Mouse (Mus musculus): ENCODE results near the gene Rufy1. TPM values are rescaled to one million over a fixed set of nuclear protein-coding genes. Genes with fewer than 3 reads are reported as not detected.
A peak's percentile ranks its signal among the peaks of the same experiment; 100 is the strongest.
"Not testable (repeated sequence)": the region's sequence is repeated elsewhere in the genome, so short reads cannot be mapped to it uniquely, and the experiment has no call there.

The Rufy1 gene
- polyA plus RNA-seq, 1 experiment from 2014 or later = 24.7 TPM

- Histone ChIP-seq H3K4me2 (peak overlapping the region; percentile 41), H3K4me1 (ENCODE audit: control insufficient read depth, insufficient read depth, low read length) (peaks cover 14% of the 10 kb centered on the region), H3K9ac (ENCODE audit: low read length) (peak overlapping the region; percentile 17; the same call in 1 of the 2 replicates), H3K36me3 (ENCODE audit: control insufficient read depth, insufficient read depth, low read length) (no peaks in the 10 kb centered on the region), H3K9me3 (ENCODE audit: control insufficient read depth, low read length) (no peaks in the 10 kb centered on the region), H3K27me3 (ENCODE audit: control insufficient read depth, insufficient read depth, low read length) (0 out of 2 replicates have a peak, but pooled peaks cover 2% of the 10 kb centered on the region), H3K27ac (ENCODE audit: low read depth, low read length) (no peak overlapping the region; the same call in 1 of the 2 replicates), H3K4me3 (ENCODE audit: low read depth, low read length) (peak overlapping the region; percentile 5; the same call in 1 of the 2 replicates)
- 4% methylated on average over 26 of the region's 26 CpGs for WGBS
- peak; percentile 78 for ATAC-seq (ENCODE audit: low FRiP score)
- DNase-seq (ENCODE audit: low spot score, missing footprints) = peak; percentile 93
Measured at GRCm38 (mm10) chr11:50457111-50457911, 26.4 kb upstream of the Rufy1 start.

DNA sequence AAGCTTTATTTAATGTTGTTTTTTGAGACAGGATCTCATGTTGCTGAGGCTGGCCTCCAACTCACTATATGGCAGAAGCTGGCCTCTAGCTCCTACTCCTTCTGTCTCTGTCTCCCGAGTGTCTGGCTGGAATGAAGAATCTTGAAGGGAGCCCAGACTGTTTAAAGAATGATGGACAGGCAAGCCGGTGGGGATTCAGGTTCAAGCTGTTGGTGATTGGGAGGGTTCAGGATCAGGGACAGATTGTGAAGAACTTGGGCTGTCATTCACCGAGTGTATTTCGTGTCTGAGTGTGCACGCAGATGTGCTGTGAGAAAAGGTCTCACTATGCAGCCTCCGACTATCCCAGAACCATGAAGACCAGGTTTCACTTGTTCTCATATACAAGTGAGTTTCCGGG, 25.5 kb upstream of the Rufy1 start:
- ATAC-seq (ENCODE audit: low FRiP score) (no peak), DNase-seq (ENCODE audit: low spot score, missing footprints) (no peak)
- H3K27me3 ChIP-seq (ENCODE audit: control insufficient read depth, insufficient read depth, low read length) = 0 out of 2 replicates have a peak, but pooled peaks cover 2% of the 10 kb centered on the region
- H3K4me3 ChIP-seq (ENCODE audit: low read depth, low read length) = no peak overlapping the region
- WGBS = 36% methylated on average over 7 of the region's 7 CpGs
- no peak overlapping the region for H3K27ac ChIP-seq (ENCODE audit: low read depth, low read length)
- no peaks in the 10 kb centered on the region for H3K36me3 ChIP-seq (ENCODE audit: control insufficient read depth, insufficient read depth, low read length)
- no peaks in the 10 kb centered on the region for H3K9me3 ChIP-seq (ENCODE audit: control insufficient read depth, low read length)
- H3K4me2 ChIP-seq = no peak overlapping the region
- no peak overlapping the region for H3K9ac ChIP-seq (ENCODE audit: low read length)
- H3K4me1 ChIP-seq (ENCODE audit: control insufficient read depth, insufficient read depth, low read length) = peaks cover 14% of the 10 kb centered on the region

- WGBS = 50% methylated on average over 6 of the region's 6 CpGs
Measured at GRCm38 (mm10) chr11:50454934-50455333, 24.0 kb upstream of the Rufy1 start.

DNA sequence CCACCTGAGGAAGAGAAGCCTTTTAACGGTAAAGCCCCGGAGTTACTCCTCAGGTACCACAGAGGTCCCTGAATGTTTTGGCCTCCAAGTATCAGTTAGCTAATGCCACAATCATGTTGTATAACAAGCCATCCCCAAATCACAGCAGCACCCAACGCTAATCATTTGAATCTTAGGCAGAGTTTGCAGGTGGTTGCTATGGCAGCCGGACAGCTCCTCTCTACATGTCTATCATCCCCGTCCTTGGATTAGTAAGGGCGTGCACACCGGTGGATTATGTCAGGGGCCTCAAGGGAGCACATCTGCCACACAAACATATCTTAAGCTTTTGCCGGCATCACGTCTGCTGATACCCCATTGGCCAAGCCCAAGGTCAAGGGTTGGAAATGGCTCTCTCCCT, 19.3 kb upstream of the Rufy1 start:
- DNase-seq (ENCODE audit: low spot score, missing footprints) = no peak
- 66% methylated on average over 9 of the region's 9 CpGs for WGBS

More at GRCm38 (mm10) chr11:50454934-50455333, 24.0 kb upstream of the Rufy1 start:
- peaks cover 14% of the 10 kb centered on the region for H3K4me1 ChIP-seq (ENCODE audit: control insufficient read depth, insufficient read depth, low read length)
- H3K9ac ChIP-seq (ENCODE audit: low read length) = no peak overlapping the region
- no peak overlapping the region for H3K4me2 ChIP-seq
- no peak for DNase-seq (ENCODE audit: low spot score, missing footprints)
- H3K27ac ChIP-seq (ENCODE audit: low read depth, low read length) = no peak overlapping the region
- H3K36me3 ChIP-seq (ENCODE audit: control insufficient read depth, insufficient read depth, low read length) = no peaks in the 10 kb centered on the region
- H3K27me3 ChIP-seq (ENCODE audit: control insufficient read depth, insufficient read depth, low read length) = 0 out of 2 replicates have a peak, but pooled peaks cover 2% of the 10 kb centered on the region
- no peaks in the 10 kb centered on the region for H3K9me3 ChIP-seq (ENCODE audit: control insufficient read depth, low read length)
- H3K4me3 ChIP-seq (ENCODE audit: low read depth, low read length) = no peak overlapping the region
- no peak for ATAC-seq (ENCODE audit: low FRiP score)

GRCm38 (mm10) chr11:50448163-50448562, 17.2 kb upstream of the Rufy1 start:
- H3K4me3 ChIP-seq (ENCODE audit: low read depth, low read length); H3K4me1 ChIP-seq (ENCODE audit: control insufficient read depth, insufficient read depth, low read length); H3K9ac ChIP-seq (ENCODE audit: low read length); DNase-seq (ENCODE audit: low spot score, missing footprints); ATAC-seq (ENCODE audit: low FRiP score); H3K36me3 ChIP-seq (ENCODE audit: control insufficient read depth, insufficient read depth, low read length); H3K27ac ChIP-seq (ENCODE audit: low read depth, low read length); H3K9me3 ChIP-seq (ENCODE audit: control insufficient read depth, low read length); H3K4me2 ChIP-seq; H3K27me3 ChIP-seq (ENCODE audit: control insufficient read depth, insufficient read depth, low read length): not testable (repeated sequence)
- 45% methylated on average over 6 of the region's 8 CpGs for WGBS

More for the DNA sequence above, 19.3 kb upstream of the Rufy1 start:
- H3K4me2 ChIP-seq = no peak overlapping the region
- H3K9ac ChIP-seq (ENCODE audit: low read length) = no peak overlapping the region
- no peaks in the 10 kb centered on the region for H3K4me1 ChIP-seq (ENCODE audit: control insufficient read depth, insufficient read depth, low read length)
- H3K36me3 ChIP-seq (ENCODE audit: control insufficient read depth, insufficient read depth, low read length) = no peaks in the 10 kb centered on the region
- no peaks in the 10 kb centered on the region for H3K27me3 ChIP-seq (ENCODE audit: control insufficient read depth, insufficient read depth, low read length)
- no peak overlapping the region for H3K4me3 ChIP-seq (ENCODE audit: low read depth, low read length)
- no peak for ATAC-seq (ENCODE audit: low FRiP score)
- H3K27ac ChIP-seq (ENCODE audit: low read depth, low read length) = no peak overlapping the region
- H3K9me3 ChIP-seq (ENCODE audit: control insufficient read depth, low read length) = no peaks in the 10 kb centered on the region

GRCm38 (mm10) chr11:50443259-50444065, 12.5 kb upstream of the Rufy1 start:
- WGBS = 79% methylated on average over 5 of the region's 5 CpGs
- Histone ChIP-seq H3K4me3 (ENCODE audit: low read depth, low read length) (no peak overlapping the region), H3K27ac (ENCODE audit: low read depth, low read length) (no peak overlapping the region), H3K9me3 (ENCODE audit: control insufficient read depth, low read length) (no peaks in the 10 kb centered on the region), H3K27me3 (ENCODE audit: control insufficient read depth, insufficient read depth, low read length) (no peaks in the 10 kb centered on the region), H3K4me1 (ENCODE audit: control insufficient read depth, insufficient read depth, low read length) (no peaks in the 10 kb centered on the region), H3K9ac (ENCODE audit: low read length) (no peak overlapping the region), H3K4me2 (no peak overlapping the region), H3K36me3 (ENCODE audit: control insufficient read depth, insufficient read depth, low read length) (no peaks in the 10 kb centered on the region)
- DNase-seq (ENCODE audit: low spot score, missing footprints) = peak; percentile 93
- ATAC-seq (ENCODE audit: low FRiP score) = no peak

GRCm38 (mm10) chr11:50441637-50442036, 10.7 kb upstream of the Rufy1 start:
- DNase-seq (ENCODE audit: low spot score, missing footprints) (no peak), ATAC-seq (ENCODE audit: low FRiP score) (no peak)
- Histone ChIP-seq H3K4me2 (no peak overlapping the region), H3K9ac (ENCODE audit: low read length) (no peak overlapping the region), H3K4me1 (ENCODE audit: control insufficient read depth, insufficient read depth, low read length) (no peaks in the 10 kb centered on the region), H3K9me3 (ENCODE audit: control insufficient read depth, low read length) (no peaks in the 10 kb centered on the region), H3K4me3 (ENCODE audit: low read depth, low read length) (no peak overlapping the region), H3K27ac (ENCODE audit: low read depth, low read length) (no peak overlapping the region), H3K36me3 (ENCODE audit: control insufficient read depth, insufficient read depth, low read length) (no peaks in the 10 kb centered on the region), H3K27me3 (ENCODE audit: control insufficient read depth, insufficient read depth, low read length) (no peaks in the 10 kb centered on the region)
- WGBS = 72% methylated on average over 9 of the region's 9 CpGs

GRCm38 (mm10) chr11:50440691-50441090, 9.8 kb upstream of the Rufy1 start:
- Histone ChIP-seq H3K4me2 (no peak overlapping the region), H3K27ac (ENCODE audit: low read depth, low read length) (no peak overlapping the region), H3K4me3 (ENCODE audit: low read depth, low read length) (no peak overlapping the region), H3K4me1 (ENCODE audit: control insufficient read depth, insufficient read depth, low read length) (no peaks in the 10 kb centered on the region), H3K9me3 (ENCODE audit: control insufficient read depth, low read length) (no peaks in the 10 kb centered on the region), H3K36me3 (ENCODE audit: control insufficient read depth, insufficient read depth, low read length) (no peaks in the 10 kb centered on the region), H3K27me3 (ENCODE audit: control insufficient read depth, insufficient read depth, low read length) (no peaks in the 10 kb centered on the region), H3K9ac (ENCODE audit: low read length) (no peak overlapping the region)
- DNase-seq (ENCODE audit: low spot score, missing footprints) = no peak
- WGBS = 80% methylated on average over 6 of the region's 6 CpGs
- no peak for ATAC-seq (ENCODE audit: low FRiP score)

- no peak for ATAC-seq (ENCODE audit: low FRiP score)
- Histone ChIP-seq H3K4me1 (ENCODE audit: control insufficient read depth, insufficient read depth, low read length) (no peaks in the 10 kb centered on the region), H3K36me3 (ENCODE audit: control insufficient read depth, insufficient read depth, low read length) (no peaks in the 10 kb centered on the region), H3K4me3 (ENCODE audit: low read depth, low read length) (no peak overlapping the region), H3K9me3 (ENCODE audit: control insufficient read depth, low read length) (no peaks in the 10 kb centered on the region), H3K9ac (ENCODE audit: low read length) (no peak overlapping the region), H3K27ac (ENCODE audit: low read depth, low read length) (no peak overlapping the region), H3K27me3 (ENCODE audit: control insufficient read depth, insufficient read depth, low read length) (no peaks in the 10 kb centered on the region), H3K4me2 (no peak overlapping the region)
- 67% methylated on average over 8 of the region's 8 CpGs for WGBS
- no peak for DNase-seq (ENCODE audit: low spot score, missing footprints)
Measured at GRCm38 (mm10) chr11:50439857-50440256, 8.9 kb upstream of the Rufy1 start.

Measured in midbrain, embryonic 11.5 days (tissue).